Comparison of ENCODE assay signal across 9 mouse cellular contexts in the genomic region with DNA sequence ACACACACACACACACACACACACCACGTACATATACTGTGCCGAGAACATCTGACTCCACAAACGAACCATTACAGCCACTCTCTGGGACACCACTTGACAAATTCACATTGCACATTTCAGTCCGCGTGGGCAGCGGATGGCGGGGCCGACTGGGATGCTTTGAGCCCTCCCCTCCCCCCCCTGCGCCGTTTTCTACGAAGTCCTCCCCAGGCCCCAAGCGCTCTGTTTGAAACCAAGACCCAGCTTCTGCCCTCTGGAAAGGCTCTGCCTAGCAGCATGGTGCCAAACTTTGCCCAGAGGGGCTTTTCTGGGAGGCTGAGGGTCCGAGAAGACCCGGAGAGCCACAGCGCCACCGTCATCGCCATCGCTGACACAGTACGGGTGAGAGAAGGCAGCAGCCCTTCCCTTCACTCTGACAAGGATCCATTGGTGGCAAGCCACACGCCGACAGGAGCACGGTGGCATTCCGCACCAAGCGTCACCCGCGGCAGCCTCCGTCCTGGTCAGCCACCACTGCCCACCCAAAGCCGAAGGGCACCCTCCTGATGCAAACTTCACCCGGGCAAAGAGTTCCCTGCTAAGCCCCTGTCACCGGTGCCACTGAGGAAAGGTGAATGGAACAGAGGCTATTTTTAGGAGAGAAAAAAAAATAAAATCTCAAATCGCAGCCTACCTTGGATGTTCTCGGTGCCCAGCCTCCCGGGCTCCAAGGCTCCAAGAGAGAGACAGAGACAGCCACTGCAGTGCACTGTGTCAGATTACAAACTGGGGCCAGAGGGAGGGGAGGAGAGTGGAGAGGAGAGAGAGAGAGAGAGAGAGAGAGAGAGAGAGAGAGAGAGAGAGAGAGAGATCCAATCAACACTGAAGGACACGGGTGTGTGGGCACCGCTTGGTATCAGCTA. TPM values are rescaled to one million over a fixed set of nuclear protein-coding genes. Genes with fewer than 3 reads are reported as not detected.
DNase-seq lines count a peak whose midpoint lies in the region; ATAC-seq and TF ChIP-seq lines count a peak whose summit lies in the region.
"Had no signal": no experiment of that assay in that cellular context is flagged by ENCODE, and none has a peak within 500 bp of the region (broad histone marks: within the 10 kb centered on the region; RNA-seq: fewer than 3 reads in every experiment).

No protein-coding gene starts in this region.

- under 1% methylated on average over 35 of the region's 35 CpGs for WGBS in forebrain, postnatal 0 days
- WGBS in limb, embryonic 10.5 days: under 1% methylated on average over 35 of the region's 35 CpGs

- no peaks in the 10 kb centered on the region for H3K36me3 ChIP-seq in megakaryocyte, embryonic 14.5 days (replicated peaks; ENCODE audit: low read length)
- H3K36me3 ChIP-seq in forebrain, postnatal 0 days (ENCODE audit: insufficient read depth): no peaks in the 10 kb centered on the region
- no peaks in the 10 kb centered on the region for H3K36me3 ChIP-seq in limb, embryonic 10.5 days

- H3K4me2 ChIP-seq in forebrain, postnatal 0 days (ENCODE audit: low read depth): peak overlapping the region; percentile 61

- TF ChIP-seq CTCF in forebrain, postnatal 0 days (IDR thresholded peaks at IDR 0.05; ENCODE audit: low read depth): 0 out of 2 replicates have a peak, but pooled peaks have one; percentile 22

- DNase-seq in forebrain, postnatal 0 days: peak; percentile 75
- peak; percentile 54 for DNase-seq in limb, embryonic 10.5 days (ENCODE audit: low spot score)
- peak; percentile 67 to 69 for DNase-seq in right cerebral cortex, adult 2 months (ENCODE audit: low spot score in 2 of 2)
- DNase-seq in ovary, postnatal 10 days (ENCODE audit: low spot score): no peak
- DNase-seq in gastrocnemius, adult 8-10 months (ENCODE audit: low spot score in 2 of 2): no peak

- H3K4me3 ChIP-seq in megakaryocyte, embryonic 14.5 days (replicated peaks): peak overlapping the region; percentile 11
- H3K4me3 ChIP-seq in forebrain, postnatal 0 days (ENCODE audit: low read depth, low read length): peak overlapping the region; percentile 49
- H3K4me3 ChIP-seq in limb, embryonic 10.5 days: peak overlapping the region; percentile 58

- H3K9ac ChIP-seq in forebrain, postnatal 0 days: peak overlapping the region; percentile 73
- H3K9ac ChIP-seq: liver, embryonic 14.5 days had no signal

- ATAC-seq in megakaryocyte, adult 5-6 weeks (ENCODE audit: poor library complexity, severe bottlenecking): no peak
- ATAC-seq in forebrain, postnatal 0 days: peak; percentile 74
- no peak for ATAC-seq in inflammation-experienced regulatory T-cells, adult 6 months

- no peaks in the 10 kb centered on the region for H3K4me1 ChIP-seq in megakaryocyte, embryonic 14.5 days
- H3K4me1 ChIP-seq in forebrain, postnatal 0 days (ENCODE audit: insufficient read depth): no peaks in the 10 kb centered on the region; the same call in 1 of the 2 replicates
- H3K4me1 ChIP-seq in limb, embryonic 10.5 days: peaks cover 23% of the 10 kb centered on the region

- H3K9me3 ChIP-seq in megakaryocyte, embryonic 14.5 days: peaks cover 22% of the 10 kb centered on the region
- no peaks in the 10 kb centered on the region for H3K9me3 ChIP-seq in forebrain, postnatal 0 days (ENCODE audit: low read length)
- no peaks in the 10 kb centered on the region for H3K9me3 ChIP-seq in limb, embryonic 10.5 days (replicated peaks)

- H3K27me3 ChIP-seq in megakaryocyte, embryonic 14.5 days (replicated peaks): peaks cover 23% of the 10 kb centered on the region
- H3K27me3 ChIP-seq in forebrain, postnatal 0 days (ENCODE audit: insufficient read depth, low read length): no peaks in the 10 kb centered on the region
- peaks cover 37% of the 10 kb centered on the region for H3K27me3 ChIP-seq in limb, embryonic 10.5 days (ENCODE audit: low read depth, poor library complexity, severe bottlenecking)

- H3K27ac ChIP-seq in forebrain, postnatal 0 days (ENCODE audit: low read depth, low read length): peak overlapping the region; percentile 89
- peak overlapping the region; percentile 63 for H3K27ac ChIP-seq in limb, embryonic 10.5 days
- H3K27ac ChIP-seq: liver, embryonic 14.5 days had no signal

RNA-seq across cellular contexts. Expression of a gene that starts 0.7 kb away (rescaled TPM):
- 0.25 TPM in 1 of 2 replicates, not detected in the other for polyA plus RNA-seq in megakaryocyte, embryonic 14.5 days (2012; ENCODE audit: insufficient read depth, low replicate concordance)
- total RNA-seq in megakaryocyte, adult 5-6 weeks (2015): not detected in 2 replicates
- total RNA-seq in megakaryocyte, adult 5-6 weeks (2017): not detected in 2 replicates
- total RNA-seq in forebrain, postnatal 0 days (2014; rRNA removed): 18.8 and 25.6 TPM in 2 replicates
- 3.9 and 4.6 TPM in 2 replicates for polyA plus RNA-seq in forebrain, postnatal 0 days (2015; fragmentation: Nextera tagmentation; extraction: Ambion mirVana)
- polyA plus RNA-seq in limb, embryonic 10.5 days (2016; fragmentation: Nextera tagmentation; extraction: Ambion mirVana): 0.05 and 0.08 TPM in 2 replicates
- under 1 TPM in 1 of 4 experiments, not detected in 3; 0.12 TPM for total RNA-seq in gastrocnemius, adult 8-10 months (2022)
- polyA plus RNA-seq in inflammation-experienced regulatory T-cells, adult 6 months (2017; shearing (Covaris generic)): not detected

RNA-seq across cellular contexts. Expression of a gene that starts 55.8 kb away (rescaled TPM):
- 12.8 and 23.7 TPM in 2 replicates for polyA plus RNA-seq in megakaryocyte, embryonic 14.5 days (2012; ENCODE audit: insufficient read depth, low replicate concordance)
- 16.2 and 17.0 TPM in 2 replicates for total RNA-seq in megakaryocyte, adult 5-6 weeks (2015)
- total RNA-seq in megakaryocyte, adult 5-6 weeks (2017): 18.3 and 32.9 TPM in 2 replicates
- total RNA-seq in forebrain, postnatal 0 days (2014; rRNA removed): 17.4 and 18.5 TPM in 2 replicates
- polyA plus RNA-seq in forebrain, postnatal 0 days (2015; fragmentation: Nextera tagmentation; extraction: Ambion mirVana): 9.4 and 12.5 TPM in 2 replicates
- 17.5 and 26.2 TPM in 2 replicates for polyA plus RNA-seq in limb, embryonic 10.5 days (2016; fragmentation: Nextera tagmentation; extraction: Ambion mirVana)
- 1 to 10 TPM; 3.0 to 6.3 (median 5.8) TPM for total RNA-seq in gastrocnemius, adult 8-10 months (2022)
- 1 to 10 TPM; 1.1 to 2.3 (median 1.9) TPM for polyA plus RNA-seq in inflammation-experienced regulatory T-cells, adult 6 months (2017; shearing (Covaris generic))

Comparison
In these comparisons a context has a peak if more than half of its experiments do, and no peak if none do; other contexts are left out.
1. DNase-seq: peak in forebrain, postnatal 0 days (single experiment), limb, embryonic 10.5 days (single experiment) and right cerebral cortex, adult 2 months (2 of 2); none in ovary, postnatal 10 days (single experiment) and gastrocnemius, adult 8-10 months (0 of 2).
2. Peak in every context shown above with its lines, with median percentiles within 50 percentile points of each other: H3K4me3 ChIP-seq.